In genomic region chr2:180275836-180276235, GRCm38 (mm10) we compare ENCODE assay signal across 8 mouse cellular contexts. TPM values are rescaled to one million over a fixed set of nuclear protein-coding genes. Genes with fewer than 3 reads are reported as not detected.
DNase-seq lines count a peak whose midpoint lies in the region; ATAC-seq and TF ChIP-seq lines count a peak whose summit lies in the region.

No protein-coding gene starts in this region.

- peaks cover 6% of the 10 kb centered on the region; the same call in 1 of the 2 replicates for H3K4me1 ChIP-seq in cortical plate, adult 2 months (ENCODE audit: control insufficient read depth, insufficient read depth, low read length)
- peaks cover 48% of the 10 kb centered on the region for H3K4me1 ChIP-seq in limb, embryonic 10.5 days
- peaks cover 14% of the 10 kb centered on the region for H3K4me1 ChIP-seq in midbrain, embryonic 14.5 days (ENCODE audit: control insufficient read depth, insufficient read depth, low read length)

- 0 out of 2 replicates have a peak overlapping the region, but pooled peaks have one; percentile 19 for H3K4me2 ChIP-seq in midbrain, embryonic 14.5 days (ENCODE audit: low read length)

- WGBS in limb, embryonic 10.5 days: 1% methylated on average over 8 of the region's 8 CpGs
- WGBS in midbrain, embryonic 14.5 days: under 1% methylated on average over 8 of the region's 8 CpGs

- H3K36me3 ChIP-seq in limb, embryonic 10.5 days: peaks cover 8% of the 10 kb centered on the region; the same call in 1 of the 2 replicates
- no peaks in the 10 kb centered on the region for H3K36me3 ChIP-seq in midbrain, embryonic 14.5 days (ENCODE audit: control insufficient read depth, insufficient read depth, low read length)

- no peak overlapping the region for H3K9ac ChIP-seq in midbrain, embryonic 14.5 days (replicated peaks; ENCODE audit: low read length)

- H3K9me3 ChIP-seq in limb, embryonic 10.5 days (replicated peaks): no peaks in the 10 kb centered on the region
- no peaks in the 10 kb centered on the region for H3K9me3 ChIP-seq in midbrain, embryonic 14.5 days (ENCODE audit: control insufficient read depth, low read length)

- peak; percentile 72 for DNase-seq in cerebellum, adult 11 months
- peak; percentile 82 for DNase-seq in gastrocnemius, postnatal 25 days
- peak; percentile 94 for DNase-seq in limb, embryonic 10.5 days (ENCODE audit: low spot score)
- DNase-seq in midbrain, embryonic 14.5 days: peak; percentile 92
- peak; percentile 45 to 65 for DNase-seq in spleen, postnatal 14 days (ENCODE audit: low spot score in 2 of 2)

- no peak overlapping the region for H3K4me3 ChIP-seq in cortical plate, adult 2 months (ENCODE audit: insufficient read depth, low read length)
- no peak overlapping the region; the same call in 1 of the 2 replicates for H3K4me3 ChIP-seq in limb, embryonic 10.5 days
- no peak overlapping the region for H3K4me3 ChIP-seq in midbrain, embryonic 14.5 days (replicated peaks; ENCODE audit: low read depth, low read length)

- H3K27ac ChIP-seq in cortical plate, adult 2 months (ENCODE audit: insufficient read depth, low read length): no peak overlapping the region
- H3K27ac ChIP-seq in limb, embryonic 10.5 days: no peak overlapping the region
- H3K27ac ChIP-seq in midbrain, embryonic 14.5 days (replicated peaks; ENCODE audit: low read depth, low read length): no peak overlapping the region

- no peak for ATAC-seq in cerebellum, adult (ENCODE audit: insufficient number of reproducible peaks, low FRiP score, low TSS enrichment)
- ATAC-seq in inflammation-experienced regulatory T-cells, adult 6 months: peak; percentile 16
- ATAC-seq in midbrain, embryonic 14.5 days (ENCODE audit: low FRiP score, low TSS enrichment): no peak

- peak; percentile 88 for TF ChIP-seq CTCF in cortical plate, adult 2 months (IDR thresholded peaks at IDR 0.05; ENCODE audit: extremely low read depth, insufficient read depth, low read length)

- peaks cover 13% of the 10 kb centered on the region for H3K27me3 ChIP-seq in limb, embryonic 10.5 days (ENCODE audit: low read depth, poor library complexity, severe bottlenecking)
- H3K27me3 ChIP-seq in midbrain, embryonic 14.5 days (ENCODE audit: control insufficient read depth, insufficient read depth, low read length): no peaks in the 10 kb centered on the region

- no peak for TF ChIP-seq POLR2A in cortical plate, adult 2 months (IDR thresholded peaks at IDR 0.05; ENCODE audit: extremely low read depth, insufficient read depth, low read length)

RNA-seq across cellular contexts. Expression of gene Cables2, which starts 2.5 kb away (rescaled TPM):
- polyA plus RNA-seq in cortical plate, adult 2 months (2012; rRNA removed): 35.7 and 40.0 TPM in 2 replicates
- total RNA-seq in gastrocnemius, postnatal 25 days (2021): 10 to 100 TPM in 1 of 2 experiments, 1 to 10 TPM in 1; 8.6 to 10.7 TPM
- polyA plus RNA-seq in inflammation-experienced regulatory T-cells, adult 6 months (2017; shearing (Covaris generic)): 1 to 10 TPM; 6.7 to 8.0 (median 7.7) TPM
- polyA plus RNA-seq in limb, embryonic 10.5 days (2016; fragmentation: Nextera tagmentation; extraction: Ambion mirVana): 14.6 and 16.4 TPM in 2 replicates
- polyA plus RNA-seq in midbrain, embryonic 14.5 days (2014; fragmentation: Nextera tagmentation; extraction: Ambion mirVana): 32.0 and 37.5 TPM in 2 replicates

RNA-seq across cellular contexts. Expression of gene Rbbp8nl, which starts 13.8 kb away (rescaled TPM):
- not detected in 2 replicates for polyA plus RNA-seq in cortical plate, adult 2 months (2012; rRNA removed)
- total RNA-seq in gastrocnemius, postnatal 25 days (2021): not detected
- polyA plus RNA-seq in inflammation-experienced regulatory T-cells, adult 6 months (2017; shearing (Covaris generic)): not detected
- 0.50 and 0.78 TPM in 2 replicates for polyA plus RNA-seq in limb, embryonic 10.5 days (2016; fragmentation: Nextera tagmentation; extraction: Ambion mirVana)
- not detected in 2 replicates for polyA plus RNA-seq in midbrain, embryonic 14.5 days (2014; fragmentation: Nextera tagmentation; extraction: Ambion mirVana)

RNA-seq across cellular contexts. Expression of gene Rps21, which starts 18.7 kb away (rescaled TPM):
- 2,462 and 2,522 TPM in 2 replicates for polyA plus RNA-seq in cortical plate, adult 2 months (2012; rRNA removed)
- total RNA-seq in gastrocnemius, postnatal 25 days (2021): 100 to 1,000 TPM; 342 to 348 TPM
- polyA plus RNA-seq in inflammation-experienced regulatory T-cells, adult 6 months (2017; shearing (Covaris generic)): 1,000 to 10,000 TPM; 1,053 to 1,596 (median 1,304) TPM
- 530 and 637 TPM in 2 replicates for polyA plus RNA-seq in limb, embryonic 10.5 days (2016; fragmentation: Nextera tagmentation; extraction: Ambion mirVana)
- polyA plus RNA-seq in midbrain, embryonic 14.5 days (2014; fragmentation: Nextera tagmentation; extraction: Ambion mirVana): 409 and 512 TPM in 2 replicates

RNA-seq across cellular contexts. Expression of gene Lama5, which starts 50.2 kb away (rescaled TPM):
- 6.0 and 6.2 TPM in 2 replicates for polyA plus RNA-seq in cortical plate, adult 2 months (2012; rRNA removed)
- total RNA-seq in gastrocnemius, postnatal 25 days (2021): 10 to 100 TPM in 1 of 2 experiments, 1 to 10 TPM in 1; 8.0 to 10.0 TPM
- under 1 TPM in 2 of 3 experiments, not detected in 1; 0.33 to 0.40 TPM for polyA plus RNA-seq in inflammation-experienced regulatory T-cells, adult 6 months (2017; shearing (Covaris generic))
- polyA plus RNA-seq in limb, embryonic 10.5 days (2016; fragmentation: Nextera tagmentation; extraction: Ambion mirVana): 18.1 and 18.2 TPM in 2 replicates
- 1.2 and 1.8 TPM in 2 replicates for polyA plus RNA-seq in midbrain, embryonic 14.5 days (2014; fragmentation: Nextera tagmentation; extraction: Ambion mirVana)

RNA-seq across cellular contexts. Expression of gene Gata5, which starts 58.7 kb away (rescaled TPM):
- polyA plus RNA-seq in cortical plate, adult 2 months (2012; rRNA removed): not detected in 2 replicates
- not detected for total RNA-seq in gastrocnemius, postnatal 25 days (2021)
- polyA plus RNA-seq in inflammation-experienced regulatory T-cells, adult 6 months (2017; shearing (Covaris generic)): not detected
- 0.83 and 2.8 TPM in 2 replicates for polyA plus RNA-seq in limb, embryonic 10.5 days (2016; fragmentation: Nextera tagmentation; extraction: Ambion mirVana)
- polyA plus RNA-seq in midbrain, embryonic 14.5 days (2014; fragmentation: Nextera tagmentation; extraction: Ambion mirVana): not detected in 2 replicates
